Mouse (Mus musculus): ENCODE measurements around the gene Itm2b. TPM values are rescaled to one million over a fixed set of nuclear protein-coding genes. Genes with fewer than 3 reads are reported as not detected.
A peak's percentile ranks its signal among the peaks of the same experiment; 100 is the strongest.

Gene Itm2b
- polyA plus RNA-seq, 1 experiment from 2014 or later: 1,903 TPM

DNA sequence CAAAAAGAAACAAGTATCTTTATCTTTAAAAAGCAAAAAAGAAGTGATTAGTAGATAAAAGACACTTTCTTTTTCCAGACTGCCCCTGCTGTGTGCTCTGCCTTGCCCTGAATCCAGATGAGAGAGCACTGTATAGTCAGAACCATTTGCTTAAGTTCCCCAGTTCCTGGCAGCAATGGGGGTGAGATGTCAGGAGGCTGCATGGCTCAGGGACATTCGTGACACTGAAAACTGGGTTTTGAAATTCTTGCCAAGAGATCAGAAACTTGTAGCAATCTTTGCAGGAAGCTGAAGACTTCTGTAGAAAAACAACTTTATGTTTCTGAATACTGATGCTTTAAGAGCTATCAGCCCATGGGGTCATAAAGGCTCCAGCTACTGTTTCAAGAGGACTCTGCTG, 35.1 kb downstream of the Itm2b start:
- no peak for ATAC-seq
- TF ChIP-seq EP300 (IDR thresholded peaks at IDR 0.05) (no peak), CTCF (IDR thresholded peaks at IDR 0.05) (no peak)
- WGBS: 49% methylated on average over 1 of the region's 1 CpGs

DNA sequence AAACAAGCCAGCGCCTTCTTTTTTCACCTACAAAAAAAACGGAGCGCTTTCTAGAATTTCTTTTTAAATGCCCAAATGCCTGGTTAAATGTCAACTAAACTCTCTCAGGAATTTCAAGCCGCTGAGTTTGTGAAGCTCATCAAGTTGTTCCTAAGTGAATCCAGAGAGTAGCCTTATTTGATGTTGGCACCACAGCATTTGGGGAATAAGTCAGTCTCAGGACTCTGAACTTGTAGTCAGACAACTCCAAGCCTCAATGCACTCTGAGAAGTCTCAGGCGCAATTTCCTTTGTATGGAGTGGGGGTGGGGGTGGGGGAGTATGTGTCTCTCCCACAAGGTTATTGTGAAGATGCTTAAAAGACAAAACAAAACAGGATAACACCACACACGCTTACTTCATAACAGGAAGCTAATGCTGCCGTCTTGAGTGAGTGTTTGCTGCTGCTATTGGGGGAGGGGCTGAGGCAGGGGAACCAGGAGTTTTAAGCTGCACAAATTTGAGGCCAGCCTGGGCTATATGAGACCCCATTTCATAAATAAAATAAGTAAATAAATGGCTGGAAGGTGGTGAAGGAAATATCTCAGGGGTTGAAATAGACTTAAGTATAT, 35.9 kb downstream of the Itm2b start:
- no peak overlapping the region for H3K4me2 ChIP-seq (replicated peaks; ENCODE audit: low read depth, low read length)
- no peak for TF ChIP-seq EP300 (IDR thresholded peaks at IDR 0.05)
- TF ChIP-seq CTCF (IDR thresholded peaks at IDR 0.05): no peak
- H3K4me1 ChIP-seq (ENCODE audit: insufficient read depth, low read depth, low read length): no peaks in the 10 kb centered on the region
- H3K9ac ChIP-seq (replicated peaks; ENCODE audit: low read depth): no peak overlapping the region
- ATAC-seq (no peak), DNase-seq (ENCODE audit: low spot score) (no peak)
- no peak overlapping the region for H3K4me3 ChIP-seq (ENCODE audit: low read depth, low read length)
- WGBS: 55% methylated on average over 7 of the region's 7 CpGs
- no peaks in the 10 kb centered on the region for H3K27me3 ChIP-seq (replicated peaks; ENCODE audit: insufficient read depth, low read length)
- H3K9me3 ChIP-seq (ENCODE audit: low read length): no peaks in the 10 kb centered on the region
- H3K27ac ChIP-seq (ENCODE audit: low read length): no peak overlapping the region
- 0 out of 2 replicates have a peak, but pooled peaks cover 2% of the 10 kb centered on the region for H3K36me3 ChIP-seq (ENCODE audit: insufficient read depth, low read length)

More for the DNA sequence above, 35.1 kb downstream of the Itm2b start:
- no peaks in the 10 kb centered on the region for H3K4me1 ChIP-seq (ENCODE audit: insufficient read depth, low read depth, low read length)
- H3K4me3 ChIP-seq (ENCODE audit: low read depth, low read length): no peak overlapping the region
- no peak overlapping the region for H3K27ac ChIP-seq (ENCODE audit: low read length)
- no peak overlapping the region for H3K9ac ChIP-seq (replicated peaks; ENCODE audit: low read depth)
- H3K4me2 ChIP-seq (replicated peaks; ENCODE audit: low read depth, low read length): no peak overlapping the region
- no peaks in the 10 kb centered on the region for H3K9me3 ChIP-seq (ENCODE audit: low read length)
- H3K27me3 ChIP-seq (replicated peaks; ENCODE audit: insufficient read depth, low read length): no peaks in the 10 kb centered on the region
- 0 out of 2 replicates have a peak, but pooled peaks cover 6% of the 10 kb centered on the region for H3K36me3 ChIP-seq (ENCODE audit: insufficient read depth, low read length)
- DNase-seq (ENCODE audit: low spot score): peak; percentile 25

DNA sequence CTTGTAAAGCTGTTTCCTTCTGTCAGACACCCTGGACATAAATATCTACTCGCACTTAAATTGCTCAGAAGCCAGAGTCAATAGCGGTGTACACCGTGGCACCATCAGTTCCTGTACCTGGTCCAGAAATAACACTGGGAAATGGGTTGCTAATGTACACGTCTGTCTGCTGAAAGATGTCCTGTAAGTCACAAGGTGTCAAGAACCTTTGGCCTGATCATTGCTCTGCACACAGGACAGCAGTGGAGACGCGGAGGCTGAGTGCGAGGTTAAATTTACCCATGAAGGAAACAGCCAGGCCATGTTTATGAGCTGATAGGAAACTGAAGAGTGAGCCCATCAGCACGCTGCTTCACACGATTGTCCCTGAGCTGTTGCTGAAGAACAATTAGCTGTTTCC, 37.8 kb downstream of the Itm2b start:
- TF ChIP-seq EP300 (IDR thresholded peaks at IDR 0.05): no peak
- no peak for TF ChIP-seq CTCF (IDR thresholded peaks at IDR 0.05)
- DNase-seq (ENCODE audit: low spot score) (no peak), ATAC-seq (peak; percentile 25; the same call in 1 of the 2 replicates)
- Histone ChIP-seq H3K9ac (replicated peaks; ENCODE audit: low read depth) (no peak overlapping the region), H3K27me3 (replicated peaks; ENCODE audit: insufficient read depth, low read length) (no peaks in the 10 kb centered on the region), H3K36me3 (ENCODE audit: insufficient read depth, low read length) (0 out of 2 replicates have a peak, but pooled peaks cover 2% of the 10 kb centered on the region), H3K27ac (ENCODE audit: low read length) (no peak overlapping the region), H3K4me3 (ENCODE audit: low read depth, low read length) (no peak overlapping the region), H3K4me1 (ENCODE audit: insufficient read depth, low read depth, low read length) (no peaks in the 10 kb centered on the region), H3K9me3 (ENCODE audit: low read length) (no peaks in the 10 kb centered on the region), H3K4me2 (replicated peaks; ENCODE audit: low read depth, low read length) (no peak overlapping the region)
- WGBS: 45% methylated on average over 9 of the region's 9 CpGs

DNA sequence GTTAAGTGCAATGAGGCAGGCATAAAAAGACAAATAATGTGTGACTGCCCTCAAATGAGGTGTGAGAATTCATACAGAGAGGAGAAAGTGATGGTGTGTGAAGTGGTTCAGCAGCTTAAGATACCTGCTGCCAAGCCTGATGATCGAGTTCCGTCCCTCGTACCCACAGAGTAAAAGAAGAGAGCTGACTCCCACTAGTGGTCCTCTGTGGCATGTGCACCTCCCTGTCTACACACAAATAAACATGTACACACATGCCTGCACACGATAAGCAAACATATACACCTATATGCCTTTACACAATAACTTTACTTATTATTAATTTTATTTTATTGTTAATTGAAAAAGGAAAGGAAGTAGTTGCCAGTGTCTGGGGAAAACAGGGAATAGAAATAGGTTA, 39.5 kb downstream of the Itm2b start:
- DNase-seq (ENCODE audit: low spot score): no peak
- Histone ChIP-seq H3K27ac (ENCODE audit: low read length) (no peak overlapping the region), H3K27me3 (replicated peaks; ENCODE audit: insufficient read depth, low read length) (no peaks in the 10 kb centered on the region), H3K36me3 (ENCODE audit: insufficient read depth, low read length) (no peaks in the 10 kb centered on the region), H3K4me2 (replicated peaks; ENCODE audit: low read depth, low read length) (no peak overlapping the region), H3K4me3 (ENCODE audit: low read depth, low read length) (no peak overlapping the region), H3K4me1 (ENCODE audit: insufficient read depth, low read depth, low read length) (no peaks in the 10 kb centered on the region), H3K9me3 (ENCODE audit: low read length) (no peaks in the 10 kb centered on the region), H3K9ac (replicated peaks; ENCODE audit: low read depth) (no peak overlapping the region)
- no peak for ATAC-seq
- WGBS: 87% methylated on average over 4 of the region's 4 CpGs
- no peak for TF ChIP-seq EP300 (IDR thresholded peaks at IDR 0.05)
- peak; percentile 33 for TF ChIP-seq CTCF (IDR thresholded peaks at IDR 0.05)

DNA sequence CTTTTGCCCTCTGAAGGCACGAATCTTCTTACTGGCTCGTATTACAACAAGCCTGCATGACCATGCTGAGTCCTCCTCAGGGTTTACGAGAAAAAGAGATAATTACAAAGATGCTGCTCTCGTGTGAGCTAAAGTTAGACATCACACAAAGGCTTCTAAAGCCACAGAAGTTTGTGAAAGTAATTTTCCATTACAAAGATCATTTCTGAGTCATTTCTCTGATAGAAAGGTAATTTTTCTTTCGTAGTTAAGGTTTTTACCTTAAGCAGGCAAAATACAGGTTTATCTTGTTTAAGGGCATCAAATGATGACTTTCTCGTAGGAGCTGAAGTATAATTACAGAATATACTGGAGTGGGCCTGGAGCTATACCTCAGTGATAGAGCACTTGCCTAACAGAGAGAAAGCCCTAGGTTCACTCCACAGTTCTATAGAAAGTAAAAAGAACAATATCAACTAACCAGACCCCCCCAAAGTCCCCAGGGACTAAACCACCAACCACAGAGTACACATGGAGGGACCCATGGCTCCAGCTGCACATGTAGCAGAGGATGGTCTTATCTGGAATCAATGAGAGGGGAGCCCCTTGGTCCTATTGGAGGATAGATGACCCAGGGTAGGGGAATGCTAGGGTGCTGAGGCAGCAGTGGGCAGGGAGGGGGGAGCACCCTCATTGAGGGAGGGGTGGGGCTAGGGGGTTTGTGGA, 44.9 kb downstream of the Itm2b start:
- ATAC-seq (no peak), DNase-seq (ENCODE audit: low spot score) (no peak)
- no peaks in the 10 kb centered on the region for H3K27me3 ChIP-seq (replicated peaks; ENCODE audit: insufficient read depth, low read length)
- WGBS: 63% methylated on average over 6 of the region's 6 CpGs
- H3K9ac ChIP-seq (replicated peaks; ENCODE audit: low read depth): no peak overlapping the region
- no peaks in the 10 kb centered on the region for H3K9me3 ChIP-seq (ENCODE audit: low read length)
- H3K4me2 ChIP-seq (replicated peaks; ENCODE audit: low read depth, low read length): no peak overlapping the region
- no peaks in the 10 kb centered on the region for H3K36me3 ChIP-seq (ENCODE audit: insufficient read depth, low read length)
- no peak overlapping the region for H3K4me3 ChIP-seq (ENCODE audit: low read depth, low read length)
- H3K27ac ChIP-seq (ENCODE audit: low read length): no peak overlapping the region
- no peak for TF ChIP-seq CTCF (IDR thresholded peaks at IDR 0.05)
- no peaks in the 10 kb centered on the region for H3K4me1 ChIP-seq (ENCODE audit: insufficient read depth, low read depth, low read length)

DNA sequence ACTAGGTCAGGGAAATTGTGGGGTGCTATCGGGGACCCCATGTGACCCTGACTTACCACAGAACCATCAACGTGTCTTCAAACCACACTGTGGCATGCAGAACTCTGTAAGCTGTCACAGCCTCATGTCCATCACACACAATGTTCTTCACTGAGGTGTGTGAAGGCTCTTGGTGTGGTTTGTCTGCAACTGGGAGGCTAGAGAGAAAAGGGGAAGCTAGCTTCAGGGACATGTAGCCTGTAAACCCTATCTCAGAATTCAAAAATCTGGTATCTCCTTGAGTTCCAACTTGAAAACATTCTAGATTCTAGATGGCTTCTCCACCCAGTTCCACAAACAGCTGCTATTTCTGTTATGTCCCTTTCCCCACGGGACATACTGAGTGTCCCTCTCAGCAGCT, 45.5 kb downstream of the Itm2b start:
- H3K27me3 ChIP-seq (replicated peaks; ENCODE audit: insufficient read depth, low read length): no peaks in the 10 kb centered on the region
- H3K4me3 ChIP-seq (ENCODE audit: low read depth, low read length): no peak overlapping the region
- H3K4me1 ChIP-seq (ENCODE audit: insufficient read depth, low read depth, low read length): no peaks in the 10 kb centered on the region
- ATAC-seq (no peak), DNase-seq (ENCODE audit: low spot score) (no peak)
- H3K4me2 ChIP-seq (replicated peaks; ENCODE audit: low read depth, low read length): no peak overlapping the region
- TF ChIP-seq CTCF (IDR thresholded peaks at IDR 0.05) (no peak), EP300 (IDR thresholded peaks at IDR 0.05) (no peak)
- no peak overlapping the region for H3K27ac ChIP-seq (ENCODE audit: low read length)
- WGBS: 68% methylated on average over 3 of the region's 3 CpGs
- H3K36me3 ChIP-seq (ENCODE audit: insufficient read depth, low read length): no peaks in the 10 kb centered on the region
- H3K9ac ChIP-seq (replicated peaks; ENCODE audit: low read depth): no peak overlapping the region
- no peaks in the 10 kb centered on the region for H3K9me3 ChIP-seq (ENCODE audit: low read length)
